Mouse (Mus musculus): Measurements from ENCODE around the gene Aif1. TPM values are rescaled to one million over a fixed set of nuclear protein-coding genes. Genes with fewer than 3 reads are reported as not detected.
A peak's percentile ranks its signal among the peaks of the same experiment; 100 is the strongest.

Aif1 gene
- total and polyA plus RNA-seq, 3 experiments = 7.0 to 14.7 (median 14.1) TPM

- Histone ChIP-seq H3K9me3 (replicated peaks; ENCODE audit: low read length) (no peaks in the 10 kb centered on the region), H3K36me3 (replicated peaks in 1 of 2; ENCODE audit: control insufficient read depth in 1 of 2, insufficient read depth in 1 of 2, low read length in 1 of 2) (peaks cover 0 to 8% of the 10 kb centered on the region in 2 experiments), H3K79me2 (replicated peaks; ENCODE audit: control insufficient read depth, extremely low read depth, insufficient read depth, poor library complexity, severe bottlenecking) (peaks cover 23% of the 10 kb centered on the region), H3K4me2 (ENCODE audit: insufficient read depth, low read depth, poor library complexity, severe bottlenecking) (no peak overlapping the region), H3K9ac (ENCODE audit: insufficient read depth, low read depth) (no peak overlapping the region), H3K27ac (ENCODE audit: insufficient read depth, low read depth) (no peak overlapping the region), H3K4me1 (ENCODE audit: control insufficient read depth in 1 of 2, insufficient read depth in 2 of 2) (peaks cover 11 to 37% of the 10 kb centered on the region in 2 experiments), H3K27me3 (replicated peaks) (no peaks in the 10 kb centered on the region), H3K4me3 (replicated peaks in 1 of 3; ENCODE audit: low read depth in 2 of 3, low read length in 2 of 3, poor library complexity in 1 of 3) (no peak overlapping the region)
- TF ChIP-seq MXI1 (IDR thresholded peaks at IDR 0.05; ENCODE audit: low read depth, low read length) (no peak), MAX (IDR thresholded peaks at IDR 0.05; ENCODE audit: low read length) (no peak), ELF1 (IDR thresholded peaks at IDR 0.05; ENCODE audit: low read depth, low read length) (no peak)
- in situ Hi-C loops (cut with MboI; ENCODE audit: low pct_ligation_motif_present, low pct_unique_long_range_greater_than_20kb, low sequenced_read_pairs) (no loop called here), dilution Hi-C loops (cut with MboI; ENCODE audit: extremely low pct_ligation_motif_present, extremely low pct_unique_long_range_greater_than_20kb, low sequenced_read_pairs) (no loop called here)
- no peak for DNase-seq (ENCODE audit: extremely low read depth)
Measured at GRCm38 (mm10) chr17:35167794-35168193, 8.1 kb downstream of the Aif1 start.

- in situ Hi-C loops (cut with MboI; ENCODE audit: low pct_ligation_motif_present, low pct_unique_long_range_greater_than_20kb, low sequenced_read_pairs) = no loop called here
- H3K79me2 ChIP-seq (replicated peaks; ENCODE audit: control insufficient read depth, extremely low read depth, insufficient read depth, poor library complexity, severe bottlenecking) = peaks cover 36% of the 10 kb centered on the region
- peak; percentile 91 for DNase-seq (ENCODE audit: extremely low read depth)
- peaks cover 7 to 21% of the 10 kb centered on the region in 2 experiments for H3K36me3 ChIP-seq (replicated peaks in 1 of 2; ENCODE audit: control insufficient read depth in 1 of 2, insufficient read depth in 1 of 2, low read length in 1 of 2)
- H3K4me1 ChIP-seq (ENCODE audit: control insufficient read depth in 1 of 2, insufficient read depth in 2 of 2) = peaks cover 6 to 37% of the 10 kb centered on the region in 2 experiments
- H3K27me3 ChIP-seq (replicated peaks) = no peaks in the 10 kb centered on the region
- H3K4me2 ChIP-seq (ENCODE audit: insufficient read depth, low read depth, poor library complexity, severe bottlenecking) = peak overlapping the region; percentile 84; the same call in 1 of the 2 replicates
- dilution Hi-C loops (cut with MboI; ENCODE audit: extremely low pct_ligation_motif_present, extremely low pct_unique_long_range_greater_than_20kb, low sequenced_read_pairs) = no loop called here
- no peak overlapping the region for H3K27ac ChIP-seq (ENCODE audit: insufficient read depth, low read depth)
- no peaks in the 10 kb centered on the region for H3K9me3 ChIP-seq (replicated peaks; ENCODE audit: low read length)
- no peak overlapping the region for H3K9ac ChIP-seq (ENCODE audit: insufficient read depth, low read depth)
- TF ChIP-seq HCFC1 (IDR thresholded peaks at IDR 0.05; ENCODE audit: low read depth, low read length) (no peak), RAD21 (IDR thresholded peaks at IDR 0.05; ENCODE audit: low read depth, low read length) (peak; percentile 85), ETS1 (conservative IDR thresholded peaks at IDR 0.05; ENCODE audit: low read depth, low read length) (no peak), TCF12 (IDR thresholded peaks at IDR 0.05; ENCODE audit: low read depth, low read length) (no peak), CHD1 (IDR thresholded peaks at IDR 0.05; ENCODE audit: low read depth, low read length) (no peak), POLR2A (IDR thresholded peaks at IDR 0.05; ENCODE audit: low read depth, low read length) (0 out of 2 replicates have a peak, but pooled peaks have one; percentile 6), ZC3H11A (IDR thresholded peaks at IDR 0.05; ENCODE audit: low read depth, low read length) (0 out of 2 replicates have a peak, but pooled peaks have one; percentile 46), UBTF (IDR thresholded peaks at IDR 0.05; ENCODE audit: low read depth, low read length) (no peak), JUN (IDR thresholded peaks at IDR 0.05; ENCODE audit: insufficient read depth, low read depth, low read length) (no peak), BHLHE40 (IDR thresholded peaks at IDR 0.05; ENCODE audit: low read depth, low read length) (no peak), PAX5 (IDR thresholded peaks at IDR 0.05; ENCODE audit: low read length) (no peak), RCOR1 (conservative IDR thresholded peaks at IDR 0.05; ENCODE audit: low read depth, low read length) (no peak), CTCF (conservative IDR thresholded peaks at IDR 0.05 in 1 of 2, IDR thresholded peaks at IDR 0.05 in 1 of 2; ENCODE audit: low read depth in 2 of 2, low read length in 2 of 2) (peak; percentile 48 to 92), SMC3 (IDR thresholded peaks at IDR 0.05; ENCODE audit: low read depth, low read length) (peak; percentile 90), SIN3A (IDR thresholded peaks at IDR 0.05; ENCODE audit: low read length) (0 out of 2 replicates have a peak, but pooled peaks have one; percentile 43), NRF1 (IDR thresholded peaks at IDR 0.05; ENCODE audit: low read depth, low read length) (no peak), USF1 (IDR thresholded peaks at IDR 0.05; ENCODE audit: low read depth, low read length) (no peak)
- H3K4me3 ChIP-seq (replicated peaks in 1 of 3; ENCODE audit: low read depth in 2 of 3, low read length in 2 of 3, poor library complexity in 1 of 3) = no peak overlapping the region
Measured at GRCm38 (mm10) chr17:35166352-35167035, 9.4 kb downstream of the Aif1 start.

Data from CH12.LX (cell line).